ENCODE assay signal across 28 mouse cellular contexts in the genomic region with DNA sequence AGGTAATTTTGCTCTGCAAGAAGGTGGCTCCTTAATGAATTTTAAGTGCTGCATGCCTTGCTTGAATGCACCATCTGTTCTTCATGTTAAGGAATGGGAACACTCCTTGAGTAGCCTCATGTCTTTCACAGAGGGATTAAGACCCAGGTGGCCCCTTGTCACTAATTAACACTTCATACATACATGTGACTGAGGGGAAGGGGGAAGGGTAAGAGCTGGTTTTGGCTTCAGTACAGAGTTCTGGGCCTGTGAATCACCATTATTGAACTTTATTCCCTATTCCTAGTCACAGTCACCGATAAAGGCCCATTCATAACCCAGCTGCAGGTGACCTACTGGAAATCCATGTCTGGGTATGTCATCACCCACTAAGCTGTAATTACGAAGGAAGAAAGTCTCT.
DNase-seq lines count a peak whose midpoint lies in the region; ATAC-seq and TF ChIP-seq lines count a peak whose summit lies in the region.
"Had no signal": no experiment of that assay in that cellular context is flagged by ENCODE, and none has a peak within 500 bp of the region (broad histone marks: within the 10 kb centered on the region; RNA-seq: fewer than 3 reads in every experiment).

No protein-coding gene starts in this region.

- peak; percentile 47; the same call in 1 of the 2 replicates for ATAC-seq in intestine, embryonic 15.5 days
- ATAC-seq: hindbrain, embryonic 16.5 days; lung, postnatal 0 days had no signal

- TF ChIP-seq POLR2A in kidney, adult 2 months (IDR thresholded peaks at IDR 0.05; ENCODE audit: low read depth, low read length) = no peak
- TF ChIP-seq POLR2A in thymus, adult 2 months (IDR thresholded peaks at IDR 0.05; ENCODE audit: control insufficient read depth, extremely low read depth, insufficient read depth, low read length, poor library complexity) = no peak

- peaks cover 6% of the 10 kb centered on the region; the same call in 1 of the 2 replicates for H3K4me1 ChIP-seq in kidney, adult 2 months (ENCODE audit: control insufficient read depth, insufficient read depth, low read length)
- peaks cover 65% of the 10 kb centered on the region for H3K4me1 ChIP-seq in thymus, adult 2 months (replicated peaks; ENCODE audit: control insufficient read depth, insufficient read depth, low read length)
- H3K4me1 ChIP-seq in intestine, embryonic 15.5 days (replicated peaks) = no peaks in the 10 kb centered on the region
- H3K4me1 ChIP-seq: embryonic facial prominence, embryonic 12.5 days; midbrain, embryonic 12.5 days; neural tube, embryonic 12.5 days had no signal

- no peak for TF ChIP-seq CTCF in kidney, adult 2 months (conservative IDR thresholded peaks at IDR 0.05; ENCODE audit: insufficient read depth, insufficient read length, low read depth, low read length)
- no peak for TF ChIP-seq CTCF in thymus, adult 2 months (IDR thresholded peaks at IDR 0.05; ENCODE audit: borderline replicate concordance, control insufficient read depth, extremely low read depth, insufficient read depth, low read length, poor library complexity)

- no peak overlapping the region for H3K27ac ChIP-seq in kidney, adult 2 months (ENCODE audit: insufficient read depth, low read depth, low read length)
- peak overlapping the region; percentile 4; the same call in 1 of the 2 replicates for H3K27ac ChIP-seq in thymus, adult 2 months (ENCODE audit: control insufficient read depth, insufficient read depth, low read length)
- no peak overlapping the region for H3K27ac ChIP-seq in intestine, embryonic 15.5 days
- H3K27ac ChIP-seq: embryonic facial prominence, embryonic 12.5 days; hindbrain, embryonic 10.5 days; kidney, postnatal 0 days; layer of hippocampus, adult 2 months; left cerebral cortex, adult 2 months; limb, embryonic 15.5 days; liver, embryonic 13.5 days; midbrain, embryonic 12.5 days; neural tube, embryonic 12.5 days had no signal

- 64% methylated on average over 2 of the region's 2 CpGs for WGBS in kidney, adult 2 months
- WGBS in thymus, adult 2 months = 92% methylated on average over 2 of the region's 2 CpGs
- WGBS in intestine, embryonic 15.5 days = 78% methylated on average over 2 of the region's 2 CpGs

- no peaks in the 10 kb centered on the region for H3K36me3 ChIP-seq in kidney, adult 2 months (ENCODE audit: control insufficient read depth, insufficient read depth, low read length)
- H3K36me3 ChIP-seq in thymus, adult 2 months (ENCODE audit: control insufficient read depth, insufficient read depth, low read length) = peaks cover 85% of the 10 kb centered on the region
- H3K36me3 ChIP-seq in intestine, embryonic 15.5 days = 0 out of 2 replicates have a peak, but pooled peaks cover 3% of the 10 kb centered on the region
- H3K36me3 ChIP-seq: liver, embryonic 13.5 days; midbrain, embryonic 12.5 days; neural tube, embryonic 12.5 days had no signal

- H3K9ac ChIP-seq in intestine, embryonic 15.5 days = no peak overlapping the region
- H3K9ac ChIP-seq: embryonic facial prominence, embryonic 12.5 days; limb, embryonic 15.5 days; liver, embryonic 13.5 days; midbrain, embryonic 12.5 days; neural tube, embryonic 12.5 days had no signal

- no peaks in the 10 kb centered on the region for H3K27me3 ChIP-seq in kidney, adult 2 months (replicated peaks; ENCODE audit: control insufficient read depth, insufficient read depth, low read length)
- no peaks in the 10 kb centered on the region for H3K27me3 ChIP-seq in thymus, adult 2 months (ENCODE audit: control insufficient read depth, insufficient read depth, low read length)
- no peaks in the 10 kb centered on the region for H3K27me3 ChIP-seq in intestine, embryonic 15.5 days (replicated peaks)
- H3K27me3 ChIP-seq: embryonic facial prominence, embryonic 12.5 days; limb, embryonic 15.5 days; liver, embryonic 13.5 days; midbrain, embryonic 12.5 days; neural tube, embryonic 12.5 days had no signal

- DNase-seq in kidney, adult 2 months = peak; percentile 21
- no peak for DNase-seq in kidney, postnatal 36 days
- no peak for DNase-seq in thymus, adult 2 months
- no peak for DNase-seq in thymus, postnatal 25 days
- no peak for DNase-seq in heart, adult 11 months
- DNase-seq: adrenal gland, adult 8-10 months; B cell, adult 2 months; cerebellum, adult 9-10 months; embryo, embryonic 11 days; gastrocnemius, postnatal 10 days; heart, postnatal 14 days; liver, embryonic 13.5 days; lung, adult 18-20 months; lung, postnatal 4 days; spleen, adult 18-20 months had no signal

- H3K9me3 ChIP-seq in intestine, embryonic 15.5 days = no peaks in the 10 kb centered on the region
- H3K9me3 ChIP-seq: embryonic facial prominence, embryonic 12.5 days; hindbrain, embryonic 10.5 days; limb, embryonic 15.5 days; liver, embryonic 13.5 days; megakaryocyte, embryonic 14.5 days; midbrain, embryonic 12.5 days; neural tube, embryonic 12.5 days had no signal

- no peak overlapping the region for H3K4me3 ChIP-seq in kidney, adult 2 months (ENCODE audit: insufficient read depth, low read depth, low read length)
- H3K4me3 ChIP-seq in thymus, adult 2 months (ENCODE audit: control insufficient read depth, insufficient read depth, low read length) = no peak overlapping the region
- no peak overlapping the region for H3K4me3 ChIP-seq in intestine, embryonic 15.5 days (replicated peaks)
- H3K4me3 ChIP-seq: embryonic facial prominence, embryonic 12.5 days; hindbrain, embryonic 10.5 days; layer of hippocampus, adult 2 months; left cerebral cortex, adult 2 months; limb, embryonic 15.5 days; liver, embryonic 13.5 days; megakaryocyte, embryonic 14.5 days; midbrain, embryonic 12.5 days; myocyte; neural tube, embryonic 12.5 days had no signal

- H3K4me2 ChIP-seq in intestine, embryonic 15.5 days (replicated peaks) = no peak overlapping the region
- H3K4me2 ChIP-seq: embryonic facial prominence, embryonic 12.5 days; limb, embryonic 15.5 days; liver, embryonic 13.5 days; midbrain, embryonic 12.5 days; neural tube, embryonic 12.5 days had no signal
